Mouse (Mus musculus) small intestine, adult 2 months (tissue): ENCODE measurements at regions not wholly inside any gene's neighbourhood (a gene's known extent, or its start where the extent isn't known, plus 50 kb on each side); places are given as distances from the start of the nearest gene placed in this dataset.

Source experiments
- H3K27ac ChIP-seq: fragments of 200-500 bp; 2 replicates; pipeline ENCODE4 v1.5.1; 2012; ENCODE audit warnings: low read depth, low read length, control low read depth, inconsistent platforms; ENCODE audit not compliant: insufficient read depth
- H3K27me3 ChIP-seq: fragments of 200-500 bp; 2 replicates; pipeline ENCODE4 v1.6.1; 2012; ENCODE audit warnings: mild to moderate bottlenecking, moderate library complexity, low read length, inconsistent platforms; ENCODE audit not compliant: control insufficient read depth, insufficient read depth
- H3K36me3 ChIP-seq: fragments of 200-500 bp; 2 replicates; pipeline ENCODE4 v1.6.1; 2012; ENCODE audit warnings: mild to moderate bottlenecking, low read length, control low read depth, inconsistent platforms; ENCODE audit not compliant: control insufficient read depth, insufficient read depth
- H3K4me1 ChIP-seq: fragments of 200-500 bp; 2 replicates; pipeline ENCODE4 v1.6.1; 2012; ENCODE audit warnings: low read length, inconsistent platforms, mixed read lengths; ENCODE audit not compliant: control insufficient read depth, insufficient read depth, insufficient read length
- H3K4me3 ChIP-seq: fragments of 200-500 bp; 2 replicates; pipeline ENCODE4 v1.5.1; 2012; ENCODE audit warnings: low read depth, mild to moderate bottlenecking, control low read depth, inconsistent platforms, low read length, moderate library complexity
- CTCF ChIP-seq: fragments of 200-500 bp; IDR thresholded peaks from 2 replicates; pipeline ENCODE4 v1.5.1; 2012; ENCODE audit warnings: low read depth, mild to moderate bottlenecking, control low read depth, inconsistent platforms, low read length, moderate library complexity, mixed read lengths; ENCODE audit not compliant: insufficient replicate concordance, insufficient read length; ENCODE audit errors: extremely low read depth
- POLR2A ChIP-seq: fragments of 200-500 bp; IDR thresholded peaks from 2 replicates; pipeline ENCODE4 v1.6.1; 2012; ENCODE audit warnings: low read depth, mild to moderate bottlenecking, control low read depth, inconsistent platforms, low read length, moderate library complexity
- WGBS: fragments of 180-500 bp; shearing (Covaris S2); methylation state at CpG from one replicate; pipeline ENCODE4 v1.1.7; 2018; 5-methylcytosine and 5-hydroxymethylcytosine counted together

DNA sequence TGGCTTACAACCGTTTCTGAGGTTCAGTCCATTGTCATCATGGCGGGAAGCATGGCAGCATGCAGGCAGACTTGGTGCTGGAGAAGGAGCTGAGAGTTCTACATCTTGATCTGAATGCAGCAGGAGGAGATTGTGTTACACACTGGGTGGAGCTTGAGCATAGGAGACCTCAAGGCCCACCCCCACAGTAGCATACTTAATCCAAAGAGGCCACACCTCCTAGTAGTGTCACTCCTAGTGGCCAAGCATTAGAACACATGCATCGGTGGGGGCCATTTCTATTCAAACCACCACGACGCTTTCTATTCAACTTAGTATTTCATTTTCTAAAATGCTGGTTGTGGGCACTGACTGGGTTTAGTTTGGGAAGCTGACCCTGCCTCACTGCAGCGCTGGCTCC lies 99.1 kb upstream of the Sulf2 start:
- H3K27ac ChIP-seq = no peak overlapping the region
- TF ChIP-seq POLR2A (no peak), CTCF (no peak)
- H3K4me3 ChIP-seq = no peak overlapping the region
- 88% methylated on average over 6 of the region's 6 CpGs for WGBS
- no peaks in the 10 kb centered on the region; the same call in 1 of the 2 replicates for H3K4me1 ChIP-seq
- no peaks in the 10 kb centered on the region for H3K36me3 ChIP-seq
- H3K27me3 ChIP-seq = no peaks in the 10 kb centered on the region

DNA sequence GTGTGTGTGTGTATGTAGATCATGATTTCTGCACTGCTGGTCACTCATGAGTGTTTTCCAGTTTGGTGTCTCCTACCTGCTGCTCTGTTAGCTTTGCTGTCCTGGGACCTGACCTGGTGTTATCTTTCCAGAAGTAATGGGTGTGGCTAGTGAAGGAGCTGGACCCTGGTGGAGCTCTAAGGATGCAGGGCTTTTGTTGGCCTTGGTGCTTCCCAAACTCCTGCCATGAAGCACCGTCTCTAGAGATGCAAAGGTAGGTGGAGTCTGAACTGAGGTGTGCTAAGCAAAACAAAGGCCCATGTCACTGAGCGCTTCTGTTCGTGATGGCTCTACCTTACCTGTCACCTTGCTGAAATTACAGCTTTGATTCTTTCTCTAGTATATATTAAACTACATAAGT lies 96.6 kb upstream of the Sulf2 start:
- no peaks in the 10 kb centered on the region for H3K27me3 ChIP-seq
- H3K4me3 ChIP-seq = no peak overlapping the region
- 86% methylated on average over 3 of the region's 3 CpGs for WGBS
- H3K4me1 ChIP-seq = no peaks in the 10 kb centered on the region; the same call in 1 of the 2 replicates
- H3K27ac ChIP-seq = no peak overlapping the region
- TF ChIP-seq CTCF (no peak), POLR2A (no peak)
- no peaks in the 10 kb centered on the region for H3K36me3 ChIP-seq

DNA sequence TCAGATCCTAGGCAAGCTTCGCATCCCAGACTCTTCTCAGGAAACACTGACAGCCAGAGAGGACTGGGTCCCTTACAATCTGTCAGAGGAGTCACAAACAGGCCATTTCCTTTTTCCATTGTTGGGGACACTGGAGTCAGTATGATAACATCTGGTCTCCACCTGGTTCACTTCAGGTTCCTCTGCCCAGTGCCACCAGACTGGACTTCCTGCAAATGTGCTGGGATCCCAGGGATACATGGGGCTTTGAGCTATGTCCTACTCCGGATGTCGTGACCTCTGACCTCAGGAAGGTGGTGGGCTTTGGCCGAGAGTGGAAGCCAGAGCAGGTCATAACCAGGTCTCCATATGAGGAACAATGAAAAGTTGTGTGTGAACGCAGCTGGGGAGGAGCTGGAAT lies 96.0 kb upstream of the Sulf2 start:
- no peaks in the 10 kb centered on the region; the same call in 1 of the 2 replicates for H3K4me1 ChIP-seq
- TF ChIP-seq POLR2A = no peak
- TF ChIP-seq CTCF = no peak
- no peaks in the 10 kb centered on the region for H3K36me3 ChIP-seq
- no peaks in the 10 kb centered on the region for H3K27me3 ChIP-seq
- WGBS = 77% methylated on average over 5 of the region's 5 CpGs
- H3K4me3 ChIP-seq = no peak overlapping the region
- H3K27ac ChIP-seq = no peak overlapping the region

DNA sequence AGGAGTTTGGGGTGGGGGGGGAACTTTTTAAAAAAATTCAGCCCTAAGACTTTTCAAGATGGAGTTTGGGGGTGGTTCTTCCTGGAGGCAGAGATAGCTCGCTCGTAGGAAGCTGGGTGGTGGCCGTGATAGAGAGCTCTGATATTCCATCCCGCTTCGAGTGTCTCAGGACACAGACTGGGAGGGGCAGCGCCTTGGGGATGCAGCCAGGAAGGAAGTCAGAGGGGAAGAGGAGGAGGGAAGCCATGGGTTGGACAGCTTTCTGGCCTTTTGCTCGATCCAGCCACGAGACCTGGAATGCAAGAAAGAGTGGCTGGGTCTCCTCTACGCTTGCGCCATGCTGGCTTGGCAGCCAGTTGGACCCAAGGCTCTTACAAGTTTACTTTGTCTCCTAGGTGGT lies 95.1 kb upstream of the Sulf2 start:
- Histone ChIP-seq H3K27me3 (no peaks in the 10 kb centered on the region), H3K4me3 (no peak overlapping the region), H3K4me1 (no peaks in the 10 kb centered on the region; the same call in 1 of the 2 replicates), H3K36me3 (no peaks in the 10 kb centered on the region), H3K27ac (no peak overlapping the region)
- no peak for TF ChIP-seq POLR2A
- WGBS = 69% methylated on average over 10 of the region's 10 CpGs

DNA sequence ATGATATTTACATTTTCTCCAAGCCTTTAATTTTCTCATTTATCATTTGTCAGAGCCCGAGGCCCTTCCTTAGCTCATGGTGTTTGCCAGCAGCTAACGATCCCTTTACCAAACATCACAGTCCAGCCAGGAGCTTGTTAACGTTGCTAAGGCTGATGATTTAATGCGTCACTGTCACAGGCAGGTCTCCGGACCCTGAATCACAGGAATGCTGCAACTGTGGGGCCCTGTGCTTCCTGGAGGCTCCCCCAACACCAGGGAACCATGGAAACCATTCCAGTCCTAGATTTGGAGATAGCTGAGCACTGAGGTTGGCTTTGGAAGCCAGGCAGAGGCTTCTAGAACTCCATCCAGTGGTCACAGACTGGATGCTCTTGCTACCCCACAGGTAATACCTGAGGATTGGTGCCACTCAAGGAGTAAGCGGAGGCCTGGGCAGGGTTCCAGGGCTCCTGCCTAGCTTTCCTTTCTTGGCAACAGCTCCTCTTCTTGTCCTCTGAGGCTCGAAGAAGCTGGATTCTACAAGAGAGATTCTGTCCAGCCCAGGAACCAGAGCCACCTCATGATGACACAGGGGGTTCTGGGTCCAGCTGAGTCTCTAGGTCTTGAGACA lies 94.0 kb upstream of the Sulf2 start:
- no peak overlapping the region for H3K4me3 ChIP-seq
- H3K27ac ChIP-seq = no peak overlapping the region
- WGBS = 29% methylated on average over 7 of the region's 7 CpGs
- H3K4me1 ChIP-seq = no peaks in the 10 kb centered on the region; the same call in 1 of the 2 replicates
- no peaks in the 10 kb centered on the region for H3K36me3 ChIP-seq
- H3K27me3 ChIP-seq = no peaks in the 10 kb centered on the region
- TF ChIP-seq POLR2A (no peak), CTCF (no peak)

DNA sequence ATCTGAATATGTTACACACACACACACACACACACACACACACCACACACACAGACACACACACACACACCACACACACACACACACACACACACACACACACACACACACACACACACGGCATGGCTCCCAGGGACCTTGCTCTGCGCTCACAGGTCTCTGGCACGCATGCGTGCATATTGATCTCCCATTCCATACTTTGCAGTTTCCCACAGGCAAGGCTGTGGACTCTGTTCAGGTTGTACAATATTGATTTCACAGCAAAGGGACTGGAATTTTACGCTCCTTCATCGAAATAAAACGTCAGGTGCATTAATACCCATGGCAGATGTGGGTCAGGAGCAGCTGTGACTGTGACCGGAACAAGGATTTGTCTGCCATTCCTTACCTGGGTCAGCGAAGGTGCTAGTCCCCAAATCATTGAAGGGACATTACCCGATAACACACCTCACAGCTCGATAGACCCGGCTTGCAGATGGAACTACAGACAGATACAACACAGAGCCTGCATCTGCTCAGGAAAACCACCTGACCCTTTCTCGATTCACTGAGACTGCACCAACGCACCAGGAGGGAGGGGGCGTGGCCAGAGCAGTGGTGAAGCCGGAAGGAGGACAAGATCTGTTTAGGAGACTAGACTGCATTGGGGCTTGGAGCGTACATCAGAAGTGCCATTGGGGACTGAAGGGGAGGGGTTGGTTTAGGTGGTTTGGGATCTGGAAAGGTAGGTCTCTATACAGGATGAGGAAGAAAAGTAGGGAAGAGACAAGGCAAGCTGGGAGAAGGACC lies 91.1 kb upstream of the Sulf2 start:
- Histone ChIP-seq H3K36me3 (no peaks in the 10 kb centered on the region), H3K4me1 (no peaks in the 10 kb centered on the region), H3K4me3 (no peak overlapping the region), H3K27ac (no peak overlapping the region), H3K27me3 (no peaks in the 10 kb centered on the region)
- WGBS = 46% methylated on average over 17 of the region's 17 CpGs
- TF ChIP-seq CTCF (no peak), POLR2A (no peak)

DNA sequence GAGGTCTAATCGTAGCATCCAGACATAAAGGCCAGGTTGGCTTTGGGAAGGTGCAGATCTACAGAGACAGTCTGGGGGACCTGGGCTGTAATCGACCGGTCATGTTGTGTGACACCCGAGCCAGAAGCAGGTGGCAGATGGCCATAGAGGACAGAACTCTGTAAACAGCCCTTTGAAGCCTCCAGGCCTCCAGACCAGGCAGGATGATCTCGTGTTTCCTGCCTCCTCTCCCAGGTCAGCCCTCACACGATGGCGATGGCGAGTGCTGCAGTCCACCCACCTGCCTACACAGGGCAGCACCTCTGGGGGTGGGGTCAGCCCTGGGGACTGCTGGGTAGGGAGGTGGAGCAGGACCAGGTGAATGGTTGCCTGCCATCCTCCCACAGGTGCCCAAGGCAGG lies 89.8 kb upstream of the Sulf2 start:
- Histone ChIP-seq H3K27ac (no peak overlapping the region), H3K4me3 (no peak overlapping the region), H3K27me3 (no peaks in the 10 kb centered on the region), H3K4me1 (no peaks in the 10 kb centered on the region), H3K36me3 (no peaks in the 10 kb centered on the region)
- WGBS = 59% methylated on average over 8 of the region's 8 CpGs
- TF ChIP-seq POLR2A (no peak), CTCF (no peak)
